Mouse (Mus musculus) leukemia stem cell, adult 10-12 weeks (primary cell): Measurements from ENCODE around the gene Nsg2. TPM values are rescaled to one million over a fixed set of nuclear protein-coding genes. Genes with fewer than 3 reads are reported as not detected.

Experiments
- polyA plus RNA-seq: library from polyadenylated mRNA; stranded (reverse); fragments of >175 nt; gene quantifications from 2 replicates; pipeline ENCODE4 v1.2.3, GENCODE M21; 2012; ENCODE audit warnings: low replicate concordance

Gene Nsg2
- polyA plus RNA-seq: 0.25 and 0.33 TPM in 2 replicates

DNA sequence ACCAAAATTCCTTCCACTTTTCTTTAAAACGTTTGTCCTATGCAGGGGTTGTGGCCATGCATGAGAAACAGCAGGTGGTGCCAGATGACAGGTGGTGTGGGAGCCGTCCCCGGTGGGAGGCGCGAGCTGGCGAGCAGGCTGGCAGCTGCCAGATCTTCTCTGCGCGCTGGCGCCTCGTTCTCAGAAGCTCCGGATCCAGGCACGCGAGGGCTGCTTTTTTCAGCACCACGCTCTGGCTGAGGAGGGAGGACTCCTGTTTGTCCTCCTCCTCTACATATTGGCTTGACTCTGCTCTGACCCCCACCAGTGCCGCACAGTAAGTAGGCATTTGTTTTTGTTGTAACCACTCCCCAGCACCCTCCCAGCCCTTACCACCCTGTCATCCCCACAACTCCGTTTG lies at the start of gene Nsg2:
TSS of gene Nsg2 (plus strand) at position 183 of the 400 bp plus-strand sequence.

GRCm38 (mm10) chr11:31965256-31966134 lies 34.8 kb upstream of the Nsg2 start, which contains the start of gene 4930524B15Rik:
Gene 4930524B15Rik, plus strand, starts transcription at chr11:31965592.

Other genes with a start within 250 kb of the Nsg2 start
- gene Cpeb4, start 128.3 kb upstream of the Nsg2 start, polyA plus RNA-seq: 6.8 and 23.9 TPM in 2 replicates
- not detected in 2 replicates for gene 4930524B15Rik, start 34.9 kb upstream of the Nsg2 start, polyA plus RNA-seq
- 4.6 and 4.7 TPM in 2 replicates for gene Il9r, start 199.8 kb downstream of the Nsg2 start, polyA plus RNA-seq
- gene Snrnp25, start 205.0 kb downstream of the Nsg2 start, polyA plus RNA-seq: 19.5 and 33.5 TPM in 2 replicates
- gene Rhbdf1, start 221.8 kb downstream of the Nsg2 start, polyA plus RNA-seq: 3.8 and 6.7 TPM in 2 replicates
- 13.5 and 23.9 TPM in 2 replicates for gene Mpg, start 226.0 kb downstream of the Nsg2 start, polyA plus RNA-seq